Mouse (Mus musculus) brain, embryonic 14.5 days (tissue): ENCODE measurements around the gene Lmbrd1.

Experiments used
- CTCF ChIP-seq: fragments of 200-500 bp; IDR thresholded peaks from 2 replicates; pipeline ENCODE4 v1.5.1; 2012; ENCODE audit warnings: inconsistent platforms, mild to moderate bottlenecking, moderate library complexity, borderline replicate concordance; ENCODE audit not compliant: insufficient read depth, insufficient read length; ENCODE audit errors: extremely low read depth
- POLR2A ChIP-seq: fragments of 200-500 bp; IDR thresholded peaks from 2 replicates; pipeline ENCODE4 v1.6.1; 2012; ENCODE audit warnings: mild to moderate bottlenecking, inconsistent platforms, borderline replicate concordance; ENCODE audit not compliant: poor library complexity, insufficient read depth, insufficient read length, severe bottlenecking; ENCODE audit errors: extremely low read depth

DNA sequence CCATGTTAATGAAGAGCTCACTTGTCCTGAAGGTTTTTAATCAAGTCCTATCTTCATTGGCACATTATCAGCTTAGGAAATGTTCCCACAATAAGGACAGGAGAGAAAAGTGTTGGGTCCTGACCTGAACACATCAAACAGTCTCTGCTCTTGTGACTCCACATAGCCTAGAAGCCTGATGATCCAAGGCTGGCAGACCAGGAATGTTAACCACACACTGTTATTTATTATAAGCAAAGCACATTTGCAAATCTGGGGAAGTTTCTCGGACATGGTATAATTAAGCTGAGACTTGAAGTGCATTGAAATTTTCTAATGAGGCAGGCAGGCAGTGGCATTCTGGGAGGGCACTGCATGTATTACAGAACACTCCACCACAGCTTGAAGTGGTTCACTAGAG lies 41.8 kb downstream of the Lmbrd1 start:
- no peak for TF ChIP-seq POLR2A
- TF ChIP-seq CTCF, result no peak
